Mouse (Mus musculus): Measurements from ENCODE around the gene Gm10283. TPM values are rescaled to one million over a fixed set of nuclear protein-coding genes. Genes with fewer than 3 reads are reported as not detected.
"Not testable (repeated sequence)": the region's sequence is repeated elsewhere in the genome, so short reads cannot be mapped to it uniquely, and the experiment has no call there.

Gm10283 gene
- not detected in 2 replicates for polyA plus RNA-seq (2015; fragmentation: Nextera tagmentation; extraction: Ambion mirVana)

- H3K9me3 ChIP-seq (replicated peaks) = no peaks in the 10 kb centered on the region
- no peak within 1 kb of the TSS for H3K4me2 ChIP-seq
- peaks cover 7% of the 10 kb centered on the region; the same call in 1 of the 2 replicates for H3K4me1 ChIP-seq
- H3K27me3 ChIP-seq = no peaks in the 10 kb centered on the region
- H3K9ac ChIP-seq = no peak within 1 kb of the TSS
- no peaks in the 10 kb centered on the region for H3K36me3 ChIP-seq (ENCODE audit: poor library complexity, severe bottlenecking)
- ATAC-seq = no peak
- no peak within 1 kb of the TSS for H3K4me3 ChIP-seq
- H3K27ac ChIP-seq = no peak within 1 kb of the TSS
- 65% methylated on average over 2 of the region's 2 CpGs for WGBS
These were observed at the start of gene Gm10283 for GRCm38 (mm10) chr8:60503098-60503497. Gene Gm10283 (minus strand): TSS chr8:60503198.

- WGBS = 19% methylated on average over 2 of the region's 2 CpGs
- peak; percentile 27; the same call in 1 of the 2 replicates for ATAC-seq
- no peak overlapping the region for H3K4me2 ChIP-seq
- H3K36me3 ChIP-seq (ENCODE audit: poor library complexity, severe bottlenecking) = no peaks in the 10 kb centered on the region
- H3K9me3 ChIP-seq (replicated peaks) = no peaks in the 10 kb centered on the region
- peaks cover 4% of the 10 kb centered on the region; the same call in 1 of the 2 replicates for H3K4me1 ChIP-seq
- no peak overlapping the region for H3K4me3 ChIP-seq
- no peak overlapping the region for H3K9ac ChIP-seq
- H3K27ac ChIP-seq = no peak overlapping the region
- no peaks in the 10 kb centered on the region for H3K27me3 ChIP-seq
These were observed 31.9 kb upstream of the Gm10283 start for GRCm38 (mm10) chr8:60534945-60535344.

- H3K27ac ChIP-seq = no peak overlapping the region
- no peak overlapping the region for H3K9ac ChIP-seq
- H3K27me3 ChIP-seq = no peaks in the 10 kb centered on the region
- H3K36me3 ChIP-seq (ENCODE audit: poor library complexity, severe bottlenecking) = no peaks in the 10 kb centered on the region
- no peaks in the 10 kb centered on the region for H3K4me1 ChIP-seq
- H3K9me3 ChIP-seq (replicated peaks) = no peaks in the 10 kb centered on the region
- H3K4me2 ChIP-seq = no peak overlapping the region
- ATAC-seq = no peak
- no peak overlapping the region for H3K4me3 ChIP-seq
These were observed 15.3 kb upstream of the Gm10283 start for GRCm38 (mm10) chr8:60518286-60518685.

GRCm38 (mm10) chr8:60505653-60506521 lies 2.9 kb upstream of the Gm10283 start, which contains the start of gene Aadat:
Gene Aadat (plus strand): TSS chr8:60505932.
- Histone ChIP-seq H3K27ac (no peak within 1 kb of the TSS), H3K27me3 (no peaks in the 10 kb centered on the region), H3K4me3 (peak within 1 kb of the TSS; percentile 57), H3K9ac (peak within 1 kb of the TSS; percentile 79), H3K4me1 (peaks cover 7% of the 10 kb centered on the region; the same call in 1 of the 2 replicates), H3K4me2 (peak within 1 kb of the TSS; percentile 96), H3K36me3 (ENCODE audit: poor library complexity, severe bottlenecking) (no peaks in the 10 kb centered on the region), H3K9me3 (replicated peaks) (no peaks in the 10 kb centered on the region)
- WGBS = under 1% methylated on average over 25 of the region's 25 CpGs
- ATAC-seq = peak; percentile 99

GRCm38 (mm10) chr8:60495046-60495445 lies 8.0 kb downstream of the Gm10283 start:
- H3K4me3 ChIP-seq; H3K27ac ChIP-seq; H3K4me1 ChIP-seq; ATAC-seq; H3K9me3 ChIP-seq (replicated peaks); H3K4me2 ChIP-seq; H3K36me3 ChIP-seq (ENCODE audit: poor library complexity, severe bottlenecking); H3K9ac ChIP-seq; H3K27me3 ChIP-seq: not testable (repeated sequence)
- WGBS = 87% methylated on average over 2 of the region's 2 CpGs

GRCm38 (mm10) chr8:60494606-60495005 lies 8.4 kb downstream of the Gm10283 start:
- ATAC-seq = no peak
- no peak overlapping the region for H3K27ac ChIP-seq
- no peaks in the 10 kb centered on the region for H3K4me1 ChIP-seq
- H3K36me3 ChIP-seq (ENCODE audit: poor library complexity, severe bottlenecking) = no peaks in the 10 kb centered on the region
- H3K9ac ChIP-seq = no peak overlapping the region
- no peaks in the 10 kb centered on the region for H3K27me3 ChIP-seq
- H3K9me3 ChIP-seq (replicated peaks) = no peaks in the 10 kb centered on the region
- no peak overlapping the region for H3K4me2 ChIP-seq
- H3K4me3 ChIP-seq = no peak overlapping the region
- WGBS = 92% methylated on average over 11 of the region's 11 CpGs

- no peaks in the 10 kb centered on the region for H3K27me3 ChIP-seq
- no peaks in the 10 kb centered on the region for H3K9me3 ChIP-seq (replicated peaks)
- H3K36me3 ChIP-seq (ENCODE audit: poor library complexity, severe bottlenecking) = no peaks in the 10 kb centered on the region
- WGBS = 77% methylated on average over 3 of the region's 3 CpGs
- no peak for ATAC-seq
- no peak overlapping the region for H3K9ac ChIP-seq
- H3K4me3 ChIP-seq = no peak overlapping the region
- no peak overlapping the region for H3K4me2 ChIP-seq
- H3K27ac ChIP-seq = no peak overlapping the region
- no peaks in the 10 kb centered on the region for H3K4me1 ChIP-seq
These were observed 10.5 kb downstream of the Gm10283 start for GRCm38 (mm10) chr8:60492471-60492870.

- no peak overlapping the region for H3K4me2 ChIP-seq
- no peaks in the 10 kb centered on the region for H3K9me3 ChIP-seq (replicated peaks)
- H3K27ac ChIP-seq = no peak overlapping the region
- H3K27me3 ChIP-seq = no peaks in the 10 kb centered on the region
- no peaks in the 10 kb centered on the region for H3K4me1 ChIP-seq
- no peak overlapping the region for H3K9ac ChIP-seq
- 95% methylated on average over 2 of the region's 2 CpGs for WGBS
- no peak for ATAC-seq
- no peaks in the 10 kb centered on the region for H3K36me3 ChIP-seq (ENCODE audit: poor library complexity, severe bottlenecking)
- no peak overlapping the region for H3K4me3 ChIP-seq
These were observed 11.1 kb downstream of the Gm10283 start for GRCm38 (mm10) chr8:60491871-60492270.

GRCm38 (mm10) chr8:60490147-60490546 lies 12.9 kb downstream of the Gm10283 start:
- H3K4me2 ChIP-seq = no peak overlapping the region
- no peak for ATAC-seq
- no peak overlapping the region for H3K27ac ChIP-seq
- H3K4me3 ChIP-seq = no peak overlapping the region
- H3K9me3 ChIP-seq (replicated peaks) = no peaks in the 10 kb centered on the region
- 85% methylated on average over 2 of the region's 2 CpGs for WGBS
- no peaks in the 10 kb centered on the region for H3K4me1 ChIP-seq
- no peaks in the 10 kb centered on the region for H3K27me3 ChIP-seq
- no peaks in the 10 kb centered on the region for H3K36me3 ChIP-seq (ENCODE audit: poor library complexity, severe bottlenecking)
- H3K9ac ChIP-seq = no peak overlapping the region

GRCm38 (mm10) chr8:60466686-60467335 lies 36.2 kb downstream of the Gm10283 start:
- Histone ChIP-seq H3K27ac (no peak overlapping the region), H3K4me3 (no peak overlapping the region), H3K4me2 (peak overlapping the region; percentile 22), H3K27me3 (no peaks in the 10 kb centered on the region), H3K4me1 (no peaks in the 10 kb centered on the region), H3K9me3 (replicated peaks) (no peaks in the 10 kb centered on the region), H3K9ac (no peak overlapping the region), H3K36me3 (ENCODE audit: poor library complexity, severe bottlenecking) (no peaks in the 10 kb centered on the region)
- peak; percentile 94 for ATAC-seq
- WGBS = 37% methylated on average over 15 of the region's 15 CpGs

- 77% methylated on average over 2 of the region's 2 CpGs for WGBS
- H3K27me3 ChIP-seq = no peaks in the 10 kb centered on the region
These were observed 53.7 kb downstream of the Gm10283 start for GRCm38 (mm10) chr8:60449296-60449695.

GRCm38 (mm10) chr8:60444989-60445388 lies 58.0 kb downstream of the Gm10283 start:
- Histone ChIP-seq H3K27ac (no peak overlapping the region), H3K4me1 (no peaks in the 10 kb centered on the region), H3K4me3 (no peak overlapping the region), H3K4me2 (no peak overlapping the region), H3K9ac (no peak overlapping the region), H3K27me3 (no peaks in the 10 kb centered on the region), H3K36me3 (ENCODE audit: poor library complexity, severe bottlenecking) (no peaks in the 10 kb centered on the region), H3K9me3 (replicated peaks) (no peaks in the 10 kb centered on the region)
- WGBS = 74% methylated on average over 6 of the region's 6 CpGs
- 0 out of 2 replicates have a peak, but pooled peaks have one; percentile 59 for ATAC-seq

More at GRCm38 (mm10) chr8:60449296-60449695, 53.7 kb downstream of the Gm10283 start:
- no peaks in the 10 kb centered on the region for H3K36me3 ChIP-seq (ENCODE audit: poor library complexity, severe bottlenecking)
- H3K4me1 ChIP-seq = no peaks in the 10 kb centered on the region
- H3K27ac ChIP-seq = no peak overlapping the region
- H3K9me3 ChIP-seq (replicated peaks) = no peaks in the 10 kb centered on the region
- no peak overlapping the region for H3K4me2 ChIP-seq
- ATAC-seq = no peak
- H3K9ac ChIP-seq = no peak overlapping the region
- no peak overlapping the region for H3K4me3 ChIP-seq
